Mouse (Mus musculus) liver, postnatal 0 days (tissue): ENCODE data around the gene Zfp382.

Experiments
- CTCF ChIP-seq: sonication (generic); IDR thresholded peaks from 2 replicates; pipeline ENCODE4 v1.5.1; 2016; ENCODE audit warnings: antibody characterized with exemption, low read depth
- EP300 ChIP-seq: IDR thresholded peaks from 2 replicates; pipeline ENCODE4 v1.6.1; 2016; ENCODE audit warnings: antibody characterized with exemption, low read depth, mild to moderate bottlenecking

DNA sequence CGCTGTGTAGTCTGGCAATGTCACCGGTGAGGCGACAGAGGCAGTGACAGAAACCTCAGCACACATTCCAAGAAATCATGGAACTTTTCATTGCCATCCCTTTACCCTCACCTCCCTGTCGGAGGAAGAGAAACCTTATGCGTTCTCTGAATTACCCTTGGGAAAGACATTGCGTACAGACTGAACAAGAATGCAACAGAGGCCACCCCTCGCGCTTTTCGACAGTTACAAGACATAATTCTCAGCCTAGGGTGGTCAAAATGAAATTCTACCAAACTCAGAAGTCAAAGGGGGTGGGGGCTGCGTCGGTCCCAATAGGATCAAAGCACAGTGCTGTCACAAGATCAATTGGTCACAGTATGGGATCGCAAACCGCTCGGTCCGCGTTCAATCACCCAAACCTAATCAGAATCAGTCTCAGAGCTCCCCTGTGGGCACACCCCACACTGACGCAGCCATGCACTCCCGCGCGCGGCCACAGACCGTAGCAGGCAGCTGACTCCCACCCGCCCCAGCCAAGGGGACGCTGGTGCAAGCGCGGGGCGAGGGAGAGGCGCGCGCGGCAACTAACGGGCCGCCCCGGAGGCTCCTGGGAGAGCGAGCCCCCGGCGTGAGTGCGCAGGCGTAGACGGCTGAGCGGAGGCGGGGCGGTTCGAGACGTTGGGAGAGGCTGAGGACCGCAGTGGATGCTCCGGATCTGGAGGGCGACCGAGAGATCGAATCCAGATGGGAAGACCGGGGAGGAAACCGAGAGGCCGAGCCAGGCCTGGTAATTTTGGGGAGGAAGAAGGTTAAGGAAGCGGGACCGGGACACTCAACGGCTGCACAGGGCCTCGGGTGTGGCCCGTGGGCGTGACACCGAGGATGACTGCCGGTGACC lies at the start of gene Zfp382:
- no peak for TF ChIP-seq EP300
- TF ChIP-seq CTCF = 0 out of 2 replicates have a peak, but pooled peaks have one; percentile 9
